Mouse (Mus musculus) stomach, embryonic 15.5 days (tissue): ENCODE data around the gene Plin5. TPM values are rescaled to one million over a fixed set of nuclear protein-coding genes. Genes with fewer than 3 reads are reported as not detected.

Experiments used
- ATAC-seq: fragments of 200-750 bp; cut with Nextera tagmentation; 2 replicates; pipeline ENCODE4 v1.8.0; 2017; ENCODE audit warnings: low read depth, moderate number of reproducible peaks, moderate TSS enrichment; ENCODE audit not compliant: insufficient read depth, low FRiP score
- H3K27ac ChIP-seq: fragments of 300-500 bp; sonication (generic); 2 replicates; pipeline ENCODE4 v1.5.1; 2015; ENCODE audit warnings: mild to moderate bottlenecking, inconsistent platforms
- H3K27me3 ChIP-seq: fragments of 300-500 bp; sonication (generic); replicated peaks from 2 replicates; pipeline ENCODE4 v1.6.1; 2015; ENCODE audit warnings: inconsistent platforms
- H3K36me3 ChIP-seq: fragments of 300-500 bp; sonication (generic); 2 replicates; pipeline ENCODE4 v1.6.1; 2015; ENCODE audit warnings: inconsistent platforms
- H3K4me1 ChIP-seq: fragments of 300-500 bp; sonication (generic); 2 replicates; pipeline ENCODE4 v1.6.1; 2015; ENCODE audit warnings: inconsistent platforms
- H3K4me2 ChIP-seq: fragments of 300-500 bp; sonication (generic); 2 replicates; pipeline ENCODE4 v1.6.1; 2015; ENCODE audit warnings: mild to moderate bottlenecking, inconsistent platforms
- H3K4me3 ChIP-seq: fragments of 300-500 bp; sonication (generic); replicated peaks from 2 replicates; pipeline ENCODE4 v1.5.1; 2015; ENCODE audit warnings: inconsistent platforms
- H3K9ac ChIP-seq: fragments of 300-500 bp; sonication (generic); 2 replicates; pipeline ENCODE4 v1.6.1; 2015; ENCODE audit warnings: inconsistent platforms
- H3K9me3 ChIP-seq: fragments of 300-500 bp; sonication (generic); 2 replicates; pipeline ENCODE4 v1.6.1; 2016; ENCODE audit warnings: inconsistent platforms
- WGBS: fragments of 180-500 bp; shearing (Covaris S2); methylation state at CpG from one replicate; pipeline ENCODE4 v1.1.7; 2015; 5-methylcytosine and 5-hydroxymethylcytosine counted together
- polyA plus RNA-seq: library from polyadenylated mRNA; unstranded; fragments of >200 nt; fragmentation: Nextera tagmentation; extraction: Ambion mirVana; gene quantifications from 2 replicates; pipeline ENCODE4 v1.2.1, GENCODE M21; 2015

The Plin5 gene
- polyA plus RNA-seq, 1 experiment from 2014 or later: 0.42 TPM

GRCm38 (mm10) chr17:56146131-56146530, 28.7 kb upstream of the Plin5 start:
- H3K36me3 ChIP-seq: no peaks in the 10 kb centered on the region
- no peak overlapping the region for H3K9ac ChIP-seq
- no peak overlapping the region for H3K4me2 ChIP-seq
- WGBS: 18% methylated on average over 9 of the region's 9 CpGs
- peaks cover 50% of the 10 kb centered on the region for H3K27me3 ChIP-seq
- no peak for ATAC-seq
- H3K4me3 ChIP-seq: no peak overlapping the region
- H3K27ac ChIP-seq: no peak overlapping the region
- H3K9me3 ChIP-seq: no peaks in the 10 kb centered on the region
- peaks cover 11% of the 10 kb centered on the region for H3K4me1 ChIP-seq

GRCm38 (mm10) chr17:56144546-56144945, 27.1 kb upstream of the Plin5 start:
- Histone ChIP-seq H3K9ac (no peak overlapping the region), H3K9me3 (no peaks in the 10 kb centered on the region), H3K4me2 (no peak overlapping the region), H3K4me3 (no peak overlapping the region), H3K27me3 (peaks cover 59% of the 10 kb centered on the region), H3K4me1 (peaks cover 17% of the 10 kb centered on the region), H3K36me3 (no peaks in the 10 kb centered on the region), H3K27ac (no peak overlapping the region)
- WGBS: 60% methylated on average over 9 of the region's 9 CpGs
- no peak for ATAC-seq

- Histone ChIP-seq H3K4me2 (peak overlapping the region; percentile 70), H3K27ac (no peak overlapping the region), H3K4me3 (peak overlapping the region; percentile 35), H3K27me3 (peaks cover 54% of the 10 kb centered on the region), H3K4me1 (peaks cover 26% of the 10 kb centered on the region), H3K9ac (no peak overlapping the region), H3K9me3 (no peaks in the 10 kb centered on the region), H3K36me3 (no peaks in the 10 kb centered on the region)
- WGBS: 1% methylated on average over 41 of the region's 47 CpGs
- no peak for ATAC-seq
Observed at GRCm38 (mm10) chr17:56141702-56142605, 24.6 kb upstream of the Plin5 start.

- 1% methylated on average over 77 of the region's 79 CpGs for WGBS
- Histone ChIP-seq H3K27ac (no peak within 1 kb of the TSS), H3K4me3 (peak within 1 kb of the TSS; percentile 70), H3K9me3 (no peaks in the 10 kb centered on the region), H3K36me3 (no peaks in the 10 kb centered on the region), H3K4me2 (peak within 1 kb of the TSS; percentile 100), H3K27me3 (peaks cover 54% of the 10 kb centered on the region), H3K9ac (peak within 1 kb of the TSS; percentile 37; the same call in 1 of the 2 replicates), H3K4me1 (peaks cover 27% of the 10 kb centered on the region)
- no peak; the same call in 1 of the 2 replicates for ATAC-seq
Observed at GRCm38 (mm10) chr17:56139858-56140595, 22.6 kb upstream of the Plin5 start, which contains the start of gene Sema6b. Gene Sema6b, minus strand, starts transcription at chr17:56140343.

GRCm38 (mm10) chr17:56139355-56139754, 22.0 kb upstream of the Plin5 start:
- H3K27me3 ChIP-seq: peaks cover 54% of the 10 kb centered on the region
- WGBS: 14% methylated on average over 19 of the region's 21 CpGs
- no peak for ATAC-seq
- no peak overlapping the region for H3K9ac ChIP-seq
- peak overlapping the region; percentile 100 for H3K4me2 ChIP-seq
- no peaks in the 10 kb centered on the region for H3K9me3 ChIP-seq
- no peaks in the 10 kb centered on the region for H3K36me3 ChIP-seq
- no peak overlapping the region for H3K27ac ChIP-seq
- H3K4me1 ChIP-seq: peaks cover 34% of the 10 kb centered on the region
- peak overlapping the region; percentile 70 for H3K4me3 ChIP-seq

- WGBS: 20% methylated on average over 25 of the region's 25 CpGs
- peaks cover 45% of the 10 kb centered on the region for H3K27me3 ChIP-seq
- H3K4me1 ChIP-seq: peaks cover 42% of the 10 kb centered on the region
- no peak overlapping the region for H3K27ac ChIP-seq
- H3K9me3 ChIP-seq: no peaks in the 10 kb centered on the region
- H3K4me3 ChIP-seq: no peak overlapping the region
- no peak overlapping the region for H3K9ac ChIP-seq
- H3K4me2 ChIP-seq: peak overlapping the region; percentile 41
- H3K36me3 ChIP-seq: no peaks in the 10 kb centered on the region
- ATAC-seq: no peak
Observed at GRCm38 (mm10) chr17:56137839-56138613, 20.6 kb upstream of the Plin5 start.

GRCm38 (mm10) chr17:56136558-56136957, 19.2 kb upstream of the Plin5 start:
- Histone ChIP-seq H3K4me1 (peaks cover 37% of the 10 kb centered on the region), H3K27me3 (peaks cover 36% of the 10 kb centered on the region), H3K4me2 (no peak overlapping the region), H3K9me3 (no peaks in the 10 kb centered on the region), H3K27ac (no peak overlapping the region), H3K9ac (no peak overlapping the region), H3K4me3 (no peak overlapping the region), H3K36me3 (no peaks in the 10 kb centered on the region)
- 81% methylated on average over 7 of the region's 7 CpGs for WGBS
- ATAC-seq: no peak

GRCm38 (mm10) chr17:56134463-56134971, 17.1 kb upstream of the Plin5 start:
- Histone ChIP-seq H3K27ac (peak overlapping the region; percentile 26), H3K36me3 (no peaks in the 10 kb centered on the region), H3K4me1 (peaks cover 28% of the 10 kb centered on the region), H3K9me3 (no peaks in the 10 kb centered on the region), H3K27me3 (peaks cover 16% of the 10 kb centered on the region), H3K4me3 (peak overlapping the region; percentile 35), H3K4me2 (peak overlapping the region; percentile 77), H3K9ac (no peak overlapping the region)
- ATAC-seq: peak; percentile 24
- 2% methylated on average over 27 of the region's 27 CpGs for WGBS

GRCm38 (mm10) chr17:56133457-56134363, 16.3 kb upstream of the Plin5 start:
- Histone ChIP-seq H3K36me3 (no peaks in the 10 kb centered on the region), H3K9me3 (no peaks in the 10 kb centered on the region), H3K4me3 (peak overlapping the region; percentile 35), H3K27me3 (peaks cover 8% of the 10 kb centered on the region), H3K9ac (no peak overlapping the region), H3K27ac (peak overlapping the region; percentile 70), H3K4me2 (peak overlapping the region; percentile 77), H3K4me1 (peaks cover 24% of the 10 kb centered on the region)
- WGBS: 16% methylated on average over 21 of the region's 21 CpGs
- ATAC-seq: peak; percentile 80

- no peak for ATAC-seq
- no peaks in the 10 kb centered on the region for H3K27me3 ChIP-seq
- H3K4me2 ChIP-seq: peak overlapping the region; percentile 34; the same call in 1 of the 2 replicates
- H3K9me3 ChIP-seq: no peaks in the 10 kb centered on the region
- WGBS: 6% methylated on average over 14 of the region's 14 CpGs
- H3K4me1 ChIP-seq: peaks cover 20% of the 10 kb centered on the region
- H3K36me3 ChIP-seq: no peaks in the 10 kb centered on the region
- H3K9ac ChIP-seq: no peak overlapping the region
- no peak overlapping the region for H3K4me3 ChIP-seq
- no peak overlapping the region for H3K27ac ChIP-seq
Observed at GRCm38 (mm10) chr17:56132661-56133060, 15.3 kb upstream of the Plin5 start.
